In genomic region chr19:44146951-44147350, GRCm38 (mm10) we compare ENCODE assay signal across 18 mouse cellular contexts. TPM values are rescaled to one million over a fixed set of nuclear protein-coding genes. Genes with fewer than 3 reads are reported as not detected.
DNase-seq lines count a peak whose midpoint lies in the region; ATAC-seq and TF ChIP-seq lines count a peak whose summit lies in the region.
"Had no signal": no experiment of that assay in that cellular context is flagged by ENCODE, and none has a peak within 500 bp of the region (broad histone marks: within the 10 kb centered on the region; RNA-seq: fewer than 3 reads in every experiment).

No protein-coding gene starts in this region.

- H3K36me3 ChIP-seq in heart, embryonic 10.5 days = peaks cover 25% of the 10 kb centered on the region
- peaks cover 25% of the 10 kb centered on the region for H3K36me3 ChIP-seq in liver, embryonic 13.5 days
- H3K36me3 ChIP-seq in myocyte (ENCODE audit: control insufficient read depth, insufficient read depth) = peaks cover 13% of the 10 kb centered on the region

- 92% methylated on average over 8 of the region's 8 CpGs for WGBS in heart, embryonic 10.5 days
- WGBS in liver, embryonic 13.5 days (ENCODE audit: insufficient replicate concordance) = 87% methylated on average over 8 of the region's 8 CpGs

- ATAC-seq in liver, embryonic 13.5 days (ENCODE audit: low read depth) = no peak

- H3K27ac ChIP-seq in heart, embryonic 10.5 days = no peak overlapping the region
- H3K27ac ChIP-seq in liver, embryonic 13.5 days = no peak overlapping the region
- H3K27ac ChIP-seq: embryonic facial prominence, embryonic 13.5 days; heart, embryonic 13.5 days had no signal

- H3K79me2 ChIP-seq in myocyte (ENCODE audit: control insufficient read depth, insufficient read depth) = peaks cover 12% of the 10 kb centered on the region

- H3K4me1 ChIP-seq in heart, embryonic 10.5 days = peaks cover 13% of the 10 kb centered on the region
- peaks cover 24% of the 10 kb centered on the region for H3K4me1 ChIP-seq in liver, embryonic 13.5 days (replicated peaks)

- DNase-seq in adrenal gland, postnatal 14 days = peak; percentile 16
- no peak for DNase-seq in adrenal gland, postnatal 36 days
- peak; percentile 51 for DNase-seq in heart, embryonic 10.5 days (ENCODE audit: low spot score)
- DNase-seq in heart, postnatal 14 days = no peak
- no peak for DNase-seq in liver, embryonic 13.5 days
- DNase-seq in liver = no peak

- peak overlapping the region; percentile 90; the same call in 1 of the 2 replicates for H3K4me2 ChIP-seq in liver, embryonic 13.5 days
- H3K4me2 ChIP-seq in myocyte (ENCODE audit: low read depth) = no peak overlapping the region

- no peak overlapping the region for H3K9ac ChIP-seq in liver, embryonic 13.5 days

- intact Hi-C loops in heart, postnatal 14 days (cut with DNase I) = no loop called here

- no peak overlapping the region for H3K4me3 ChIP-seq in heart, embryonic 10.5 days
- H3K4me3 ChIP-seq in liver, embryonic 13.5 days (replicated peaks) = no peak overlapping the region
- peak overlapping the region; percentile 81 for H3K4me3 ChIP-seq in myocyte

- peaks cover 13% of the 10 kb centered on the region; the same call in 1 of the 2 replicates for H3K27me3 ChIP-seq in heart, embryonic 10.5 days (ENCODE audit: insufficient read depth, poor library complexity, severe bottlenecking)
- H3K27me3 ChIP-seq in liver, embryonic 13.5 days = 0 out of 2 replicates have a peak, but pooled peaks cover 13% of the 10 kb centered on the region
- peaks cover 2% of the 10 kb centered on the region for H3K27me3 ChIP-seq in myocyte (ENCODE audit: control insufficient read depth, insufficient read depth, insufficient read length)

- TF ChIP-seq POLR2A in myocyte (IDR thresholded peaks at IDR 0.05; ENCODE audit: insufficient read length, low read depth) = no peak

- H3K9me3 ChIP-seq in heart, embryonic 10.5 days = no peaks in the 10 kb centered on the region
- no peaks in the 10 kb centered on the region for H3K9me3 ChIP-seq in liver, embryonic 13.5 days (replicated peaks)
- H3K9me3 ChIP-seq: embryonic facial prominence, embryonic 13.5 days; forebrain, embryonic 15.5 days; heart, embryonic 13.5 days had no signal

- no peak overlapping the region for H3ac ChIP-seq in myocyte (ENCODE audit: control insufficient read depth, insufficient read length)

TF ChIP-seq in myocyte, 11 proteins besides CTCF, POLR2A, EP300 and RAD21:
- TF ChIP-seq MYOG (IDR thresholded peaks at IDR 0.05; ENCODE audit: control insufficient read depth in 1 of 3, insufficient read depth in 1 of 3, insufficient read length in 2 of 3, low read depth in 2 of 3) = no peak
- TF ChIP-seq MYOD1 (IDR thresholded peaks at IDR 0.05; ENCODE audit: control insufficient read depth in 1 of 3, insufficient read length in 2 of 3, low read depth in 2 of 3) = no peak
- TF ChIP-seq USF1 (IDR thresholded peaks at IDR 0.05; ENCODE audit: low read depth) = no peak
- no peak for TF ChIP-seq TCF12 (IDR thresholded peaks at IDR 0.05; ENCODE audit: insufficient read depth, poor library complexity, severe bottlenecking)
- no peak for TF ChIP-seq CEBPB (IDR thresholded peaks at IDR 0.05; ENCODE audit: insufficient read depth, poor library complexity, severe bottlenecking)
- no peak for TF ChIP-seq MAX (IDR thresholded peaks at IDR 0.05; ENCODE audit: low read depth)
- TF ChIP-seq SRF (IDR thresholded peaks at IDR 0.05; ENCODE audit: control insufficient read depth, insufficient read length, low read depth) = no peak
- TF ChIP-seq POLR2AphosphoS2 (IDR thresholded peaks at IDR 0.05; ENCODE audit: insufficient read length, low read depth) = no peak
- TF ChIP-seq E2F4 (IDR thresholded peaks at IDR 0.05; ENCODE audit: insufficient read depth) = no peak
- no peak for TF ChIP-seq REST (IDR thresholded peaks at IDR 0.05; ENCODE audit: insufficient read depth, insufficient read length)
- TF ChIP-seq TCF3 (IDR thresholded peaks at IDR 0.05; ENCODE audit: insufficient read length, low read depth) = no peak

RNA-seq across cellular contexts. Expression of gene Bloc1s2, which starts 0.7 kb away (rescaled TPM):
- 27.5 and 34.5 TPM in 2 replicates for total RNA-seq in adrenal gland, postnatal 14 days (2021)
- total RNA-seq in adrenal gland, postnatal 36 days (2021) = 10 to 100 TPM; 26.0 to 26.9 TPM
- polyA plus RNA-seq in heart, embryonic 10.5 days (2016; fragmentation: Nextera tagmentation; extraction: Ambion mirVana) = 69.0 and 91.3 TPM in 2 replicates
- 10 to 100 TPM; 12.9 to 15.6 TPM for total RNA-seq in heart, postnatal 14 days (2021)
- 48.1 and 54.8 TPM in 2 replicates for polyA plus RNA-seq in liver, embryonic 13.5 days (2015; fragmentation: Nextera tagmentation; extraction: Ambion mirVana)
- polyA plus RNA-seq in myocyte (2012; fragmentation: generic; extraction: Trizol) = 65.1 TPM

RNA-seq across cellular contexts. Expression of gene Cwf19l1, which starts 11.3 kb away (rescaled TPM):
- total RNA-seq in adrenal gland, postnatal 14 days (2021) = 20.4 and 27.1 TPM in 2 replicates
- total RNA-seq in adrenal gland, postnatal 36 days (2021) = 10 to 100 TPM; 19.3 to 31.7 TPM
- 21.9 and 23.8 TPM in 2 replicates for polyA plus RNA-seq in heart, embryonic 10.5 days (2016; fragmentation: Nextera tagmentation; extraction: Ambion mirVana)
- 10 to 100 TPM in 1 of 2 experiments, 1 to 10 TPM in 1; 9.0 to 11.6 TPM for total RNA-seq in heart, postnatal 14 days (2021)
- polyA plus RNA-seq in liver, embryonic 13.5 days (2015; fragmentation: Nextera tagmentation; extraction: Ambion mirVana) = 20.3 and 24.2 TPM in 2 replicates
- polyA plus RNA-seq in myocyte (2012; fragmentation: generic; extraction: Trizol) = 10.3 TPM

RNA-seq across cellular contexts. Expression of gene Chuk, which starts 39.7 kb away (rescaled TPM):
- 60.3 and 61.7 TPM in 2 replicates for total RNA-seq in adrenal gland, postnatal 14 days (2021)
- total RNA-seq in adrenal gland, postnatal 36 days (2021) = 10 to 100 TPM; 57.3 to 92.5 TPM
- polyA plus RNA-seq in heart, embryonic 10.5 days (2016; fragmentation: Nextera tagmentation; extraction: Ambion mirVana) = 36.8 and 47.0 TPM in 2 replicates
- 10 to 100 TPM; 30.2 to 34.0 TPM for total RNA-seq in heart, postnatal 14 days (2021)
- polyA plus RNA-seq in liver, embryonic 13.5 days (2015; fragmentation: Nextera tagmentation; extraction: Ambion mirVana) = 21.2 and 24.7 TPM in 2 replicates
- 12.2 TPM for polyA plus RNA-seq in myocyte (2012; fragmentation: generic; extraction: Trizol)

RNA-seq across cellular contexts. Expression of gene Pkd2l1, which starts 45.3 kb away (rescaled TPM):
- not detected in 2 replicates for total RNA-seq in adrenal gland, postnatal 14 days (2021)
- not detected for total RNA-seq in adrenal gland, postnatal 36 days (2021)
- not detected in 2 replicates for polyA plus RNA-seq in heart, embryonic 10.5 days (2016; fragmentation: Nextera tagmentation; extraction: Ambion mirVana)
- total RNA-seq in heart, postnatal 14 days (2021) = not detected
- polyA plus RNA-seq in liver, embryonic 13.5 days (2015; fragmentation: Nextera tagmentation; extraction: Ambion mirVana) = not detected in 2 replicates
- not detected for polyA plus RNA-seq in myocyte (2012; fragmentation: generic; extraction: Trizol)
- total RNA-seq: adrenal gland, postnatal 10 days; gastrocnemius, postnatal 10 days; gastrocnemius, postnatal 4 days; heart, adult 8-10 months; heart, postnatal 4 days; MEL had no signal
- polyA plus RNA-seq: C2C12; embryonic facial prominence, embryonic 13.5 days; heart, postnatal 0 days had no signal

RNA-seq across cellular contexts. Expression of gene Scd3, which starts 56.1 kb away (rescaled TPM):
- 0.15 TPM in 1 of 2 replicates, not detected in the other for total RNA-seq in adrenal gland, postnatal 14 days (2021)
- under 1 TPM; 0.16 to 0.83 TPM for total RNA-seq in adrenal gland, postnatal 36 days (2021)
- polyA plus RNA-seq in heart, embryonic 10.5 days (2016; fragmentation: Nextera tagmentation; extraction: Ambion mirVana) = 0.15 and 0.64 TPM in 2 replicates
- total RNA-seq in heart, postnatal 14 days (2021) = not detected
- not detected in 2 replicates for polyA plus RNA-seq in liver, embryonic 13.5 days (2015; fragmentation: Nextera tagmentation; extraction: Ambion mirVana)
- polyA plus RNA-seq in myocyte (2012; fragmentation: generic; extraction: Trizol) = 0.05 TPM
- total RNA-seq: gastrocnemius, postnatal 10 days; gastrocnemius, postnatal 4 days; heart, postnatal 4 days had no signal

Comparison
In these comparisons a context has a peak if more than half of its experiments do, and no peak if none do; other contexts are left out.
1. DNase-seq: peak in adrenal gland, postnatal 14 days (single experiment) and heart, embryonic 10.5 days (single experiment); none in adrenal gland, postnatal 36 days (0 of 2), heart, postnatal 14 days (0 of 2), liver, embryonic 13.5 days (single experiment) and liver (single experiment).